ENCODE assay signal across 35 mouse cellular contexts in genomic region chr6:69739002-69739625, GRCm38 (mm10).
"Had no signal": no experiment of that assay in that cellular context is flagged by ENCODE, and none has a peak within 500 bp of the region (broad histone marks: within the 10 kb centered on the region; RNA-seq: fewer than 3 reads in every experiment).

No protein-coding gene starts in this region.

- H3K9me3 ChIP-seq: heart, embryonic 10.5 days; heart, embryonic 12.5 days; heart, embryonic 13.5 days; heart, embryonic 15.5 days; hindbrain, embryonic 10.5 days; hindbrain, embryonic 12.5 days; hindbrain, embryonic 15.5 days; intestine, embryonic 15.5 days; kidney, embryonic 15.5 days had no signal

- H3K27ac ChIP-seq: heart, adult 2 months; heart, embryonic 10.5 days; heart, embryonic 13.5 days; heart, embryonic 15.5 days; hindbrain, embryonic 10.5 days; hindbrain, embryonic 12.5 days; hindbrain, embryonic 13.5 days; hindbrain, embryonic 14.5 days; hindbrain, embryonic 15.5 days; hindbrain, postnatal 0 days; intestine, embryonic 15.5 days; kidney, embryonic 15.5 days; kidney, postnatal 0 days; layer of hippocampus, adult 2 months had no signal

- DNase-seq: heart, adult 18-20 months; heart, adult 2 months; heart, postnatal 10 days; heart, postnatal 14 days; heart, postnatal 36 days; heart, postnatal 4 days; kidney, adult 18-20 months; kidney, adult 2 months; kidney, adult 8-10 months; kidney, adult 9 months; kidney, postnatal 10 days; kidney, postnatal 14 days; kidney, postnatal 25 days; kidney, postnatal 36 days; kidney, postnatal 4 days; layer of hippocampus, adult 9-11 months had no signal

- H3K4me2 ChIP-seq: heart, embryonic 11.5 days; heart, embryonic 12.5 days; heart, embryonic 13.5 days; heart, embryonic 15.5 days; hindbrain, embryonic 12.5 days; hindbrain, embryonic 13.5 days; hindbrain, embryonic 14.5 days; hindbrain, embryonic 15.5 days; intestine, embryonic 15.5 days; kidney, embryonic 15.5 days had no signal

- H3K36me3 ChIP-seq: heart, embryonic 10.5 days; heart, embryonic 12.5 days; heart, embryonic 13.5 days; heart, embryonic 15.5 days; hindbrain, embryonic 10.5 days; hindbrain, embryonic 12.5 days; hindbrain, embryonic 13.5 days; hindbrain, embryonic 15.5 days; intestine, embryonic 15.5 days; kidney, embryonic 15.5 days had no signal

- H3K4me1 ChIP-seq: heart, embryonic 10.5 days; heart, embryonic 12.5 days; heart, embryonic 13.5 days; heart, embryonic 15.5 days; hindbrain, embryonic 10.5 days; hindbrain, embryonic 12.5 days; hindbrain, embryonic 13.5 days; hindbrain, embryonic 15.5 days; intestine, embryonic 15.5 days; kidney, embryonic 15.5 days had no signal

- H3K27me3 ChIP-seq: heart, embryonic 12.5 days; heart, embryonic 13.5 days; heart, embryonic 15.5 days; hindbrain, embryonic 12.5 days; hindbrain, embryonic 13.5 days; hindbrain, embryonic 15.5 days; intestine, embryonic 15.5 days; kidney, embryonic 15.5 days had no signal

- H3K4me3 ChIP-seq: heart, adult 2 months; heart, embryonic 10.5 days; heart, embryonic 12.5 days; heart, embryonic 13.5 days; heart, embryonic 15.5 days; hindbrain, embryonic 10.5 days; hindbrain, embryonic 12.5 days; hindbrain, embryonic 13.5 days; hindbrain, embryonic 15.5 days; intestine, embryonic 15.5 days; kidney, embryonic 15.5 days; layer of hippocampus, adult 2 months had no signal

- H3K9ac ChIP-seq: heart, embryonic 12.5 days; heart, embryonic 13.5 days; heart, embryonic 15.5 days; hindbrain, embryonic 12.5 days; hindbrain, embryonic 13.5 days; hindbrain, embryonic 14.5 days; hindbrain, embryonic 15.5 days; intestine, embryonic 15.5 days; kidney, embryonic 15.5 days had no signal

- ATAC-seq: hindbrain, embryonic 16.5 days; hindbrain, postnatal 0 days; inflammation-experienced regulatory T-cells, adult 6 months; intestine, embryonic 15.5 days; intestine, embryonic 16.5 days; intestine, postnatal 0 days had no signal
